Mouse (Mus musculus) stomach, embryonic 15.5 days (tissue): ENCODE data around the gene Eif2s1. TPM values are rescaled to one million over a fixed set of nuclear protein-coding genes. Genes with fewer than 3 reads are reported as not detected.

Source experiments
- ATAC-seq: fragments of 200-750 bp; cut with Nextera tagmentation; 2 replicates; pipeline ENCODE4 v1.8.0; 2017; ENCODE audit warnings: low read depth, moderate number of reproducible peaks, moderate TSS enrichment; ENCODE audit not compliant: insufficient read depth, low FRiP score
- H3K27ac ChIP-seq: fragments of 300-500 bp; sonication (generic); 2 replicates; pipeline ENCODE4 v1.5.1; 2015; ENCODE audit warnings: mild to moderate bottlenecking, inconsistent platforms
- H3K27me3 ChIP-seq: fragments of 300-500 bp; sonication (generic); replicated peaks from 2 replicates; pipeline ENCODE4 v1.6.1; 2015; ENCODE audit warnings: inconsistent platforms
- H3K36me3 ChIP-seq: fragments of 300-500 bp; sonication (generic); 2 replicates; pipeline ENCODE4 v1.6.1; 2015; ENCODE audit warnings: inconsistent platforms
- H3K4me1 ChIP-seq: fragments of 300-500 bp; sonication (generic); 2 replicates; pipeline ENCODE4 v1.6.1; 2015; ENCODE audit warnings: inconsistent platforms
- H3K4me2 ChIP-seq: fragments of 300-500 bp; sonication (generic); 2 replicates; pipeline ENCODE4 v1.6.1; 2015; ENCODE audit warnings: mild to moderate bottlenecking, inconsistent platforms
- H3K4me3 ChIP-seq: fragments of 300-500 bp; sonication (generic); replicated peaks from 2 replicates; pipeline ENCODE4 v1.5.1; 2015; ENCODE audit warnings: inconsistent platforms
- H3K9ac ChIP-seq: fragments of 300-500 bp; sonication (generic); 2 replicates; pipeline ENCODE4 v1.6.1; 2015; ENCODE audit warnings: inconsistent platforms
- H3K9me3 ChIP-seq: fragments of 300-500 bp; sonication (generic); 2 replicates; pipeline ENCODE4 v1.6.1; 2016; ENCODE audit warnings: inconsistent platforms
- WGBS: fragments of 180-500 bp; shearing (Covaris S2); methylation state at CpG from one replicate; pipeline ENCODE4 v1.1.7; 2015; 5-methylcytosine and 5-hydroxymethylcytosine counted together
- polyA plus RNA-seq: library from polyadenylated mRNA; unstranded; fragments of >200 nt; fragmentation: Nextera tagmentation; extraction: Ambion mirVana; gene quantifications from 2 replicates; pipeline ENCODE4 v1.2.1, GENCODE M21; 2015

The Eif2s1 gene
- 202 and 224 TPM in 2 replicates for polyA plus RNA-seq

- peaks cover 17% of the 10 kb centered on the region; the same call in 1 of the 2 replicates for H3K4me1 ChIP-seq
- peak; percentile 100 for ATAC-seq
- peak within 1 kb of the TSS; percentile 91 for H3K4me3 ChIP-seq
- H3K36me3 ChIP-seq, result no peaks in the 10 kb centered on the region; the same call in 1 of the 2 replicates
- no peaks in the 10 kb centered on the region for H3K27me3 ChIP-seq
- under 1% methylated on average over 55 of the region's 55 CpGs for WGBS
- H3K9ac ChIP-seq, result peak within 1 kb of the TSS; percentile 89
- no peaks in the 10 kb centered on the region for H3K9me3 ChIP-seq
- peak within 1 kb of the TSS; percentile 71 for H3K4me2 ChIP-seq
- peak within 1 kb of the TSS; percentile 92 for H3K27ac ChIP-seq
Observed at GRCm38 (mm10) chr12:78861496-78862253, at the start of gene Eif2s1, which contains the start of gene Atp6v1d. Gene Eif2s1 (plus strand): TSS chr12:78861819. Gene Atp6v1d (minus strand): TSS chr12:78861638.

GRCm38 (mm10) chr12:78814437-78814836 lies 47.2 kb upstream of the Eif2s1 start:
- Histone ChIP-seq H3K4me3 (no peak overlapping the region), H3K4me1 (no peaks in the 10 kb centered on the region), H3K27me3 (no peaks in the 10 kb centered on the region), H3K9ac (no peak overlapping the region), H3K4me2 (no peak overlapping the region), H3K9me3 (no peaks in the 10 kb centered on the region), H3K36me3 (no peaks in the 10 kb centered on the region; the same call in 1 of the 2 replicates), H3K27ac (no peak overlapping the region)
- ATAC-seq, result no peak

GRCm38 (mm10) chr12:78834496-78834895 lies 27.1 kb upstream of the Eif2s1 start:
- no peak overlapping the region for H3K4me2 ChIP-seq
- H3K9ac ChIP-seq, result no peak overlapping the region
- H3K36me3 ChIP-seq, result peaks cover 19% of the 10 kb centered on the region; the same call in 1 of the 2 replicates
- H3K27ac ChIP-seq, result no peak overlapping the region
- WGBS, result 91% methylated on average over 2 of the region's 2 CpGs
- no peak overlapping the region for H3K4me3 ChIP-seq
- ATAC-seq, result no peak
- H3K4me1 ChIP-seq, result no peaks in the 10 kb centered on the region
- H3K27me3 ChIP-seq, result no peaks in the 10 kb centered on the region
- H3K9me3 ChIP-seq, result no peaks in the 10 kb centered on the region

GRCm38 (mm10) chr12:78839906-78840305 lies 21.7 kb upstream of the Eif2s1 start:
- 83% methylated on average over 4 of the region's 4 CpGs for WGBS
- Histone ChIP-seq H3K36me3 (peaks cover 23% of the 10 kb centered on the region), H3K27me3 (no peaks in the 10 kb centered on the region), H3K9me3 (no peaks in the 10 kb centered on the region), H3K4me2 (no peak overlapping the region), H3K4me1 (no peaks in the 10 kb centered on the region), H3K9ac (no peak overlapping the region), H3K4me3 (no peak overlapping the region), H3K27ac (no peak overlapping the region)
- ATAC-seq, result no peak

GRCm38 (mm10) chr12:78842429-78842828 lies 19.2 kb upstream of the Eif2s1 start:
- no peaks in the 10 kb centered on the region for H3K4me1 ChIP-seq
- H3K4me3 ChIP-seq, result no peak overlapping the region
- H3K27me3 ChIP-seq, result no peaks in the 10 kb centered on the region
- no peak overlapping the region for H3K27ac ChIP-seq
- no peaks in the 10 kb centered on the region for H3K9me3 ChIP-seq
- H3K36me3 ChIP-seq, result peaks cover 22% of the 10 kb centered on the region
- WGBS, result 78% methylated on average over 1 of the region's 1 CpGs
- H3K9ac ChIP-seq, result no peak overlapping the region
- no peak overlapping the region for H3K4me2 ChIP-seq
- no peak for ATAC-seq

- Histone ChIP-seq H3K27ac (no peak overlapping the region), H3K9me3 (no peaks in the 10 kb centered on the region), H3K27me3 (no peaks in the 10 kb centered on the region), H3K36me3 (peaks cover 10% of the 10 kb centered on the region), H3K4me2 (no peak overlapping the region), H3K4me1 (no peaks in the 10 kb centered on the region), H3K9ac (no peak overlapping the region), H3K4me3 (no peak overlapping the region)
- WGBS, result 79% methylated on average over 4 of the region's 4 CpGs
- ATAC-seq, result no peak
Observed at GRCm38 (mm10) chr12:78848246-78848645, 13.4 kb upstream of the Eif2s1 start.

GRCm38 (mm10) chr12:78860921-78861495 lies 611 bp upstream of the Eif2s1 start:
- peak overlapping the region; percentile 71 for H3K4me2 ChIP-seq
- peak; percentile 5; the same call in 1 of the 2 replicates for ATAC-seq

GRCm38 (mm10) chr12:78862254-78862730 lies 673 bp downstream of the Eif2s1 start:
- Histone ChIP-seq H3K9me3 (no peaks in the 10 kb centered on the region), H3K27me3 (no peaks in the 10 kb centered on the region), H3K9ac (peak overlapping the region; percentile 89), H3K4me1 (peaks cover 17% of the 10 kb centered on the region; the same call in 1 of the 2 replicates), H3K36me3 (no peaks in the 10 kb centered on the region; the same call in 1 of the 2 replicates), H3K4me2 (peak overlapping the region; percentile 69), H3K27ac (peak overlapping the region; percentile 92), H3K4me3 (peak overlapping the region; percentile 91)
- under 1% methylated on average over 22 of the region's 22 CpGs for WGBS
- ATAC-seq, result no peak

More at GRCm38 (mm10) chr12:78860921-78861495, 611 bp upstream of the Eif2s1 start:
- Histone ChIP-seq H3K9ac (peak overlapping the region; percentile 53), H3K9me3 (no peaks in the 10 kb centered on the region), H3K27ac (peak overlapping the region; percentile 53), H3K27me3 (no peaks in the 10 kb centered on the region), H3K4me3 (peak overlapping the region; percentile 91), H3K36me3 (no peaks in the 10 kb centered on the region; the same call in 1 of the 2 replicates), H3K4me1 (peaks cover 17% of the 10 kb centered on the region; the same call in 1 of the 2 replicates)
- under 1% methylated on average over 30 of the region's 30 CpGs for WGBS

- Histone ChIP-seq H3K9me3 (no peaks in the 10 kb centered on the region), H3K4me1 (peaks cover 13% of the 10 kb centered on the region; the same call in 1 of the 2 replicates), H3K27ac (no peak overlapping the region), H3K4me3 (no peak overlapping the region), H3K27me3 (no peaks in the 10 kb centered on the region), H3K9ac (no peak overlapping the region), H3K4me2 (no peak overlapping the region), H3K36me3 (no peaks in the 10 kb centered on the region; the same call in 1 of the 2 replicates)
- no peak for ATAC-seq
- WGBS, result 91% methylated on average over 1 of the region's 1 CpGs
Observed at GRCm38 (mm10) chr12:78865434-78865833, 3.8 kb downstream of the Eif2s1 start.

- no peak for ATAC-seq
- Histone ChIP-seq H3K4me3 (no peak overlapping the region), H3K27me3 (no peaks in the 10 kb centered on the region), H3K9ac (no peak overlapping the region), H3K36me3 (no peaks in the 10 kb centered on the region; the same call in 1 of the 2 replicates), H3K4me2 (no peak overlapping the region), H3K9me3 (no peaks in the 10 kb centered on the region), H3K27ac (no peak overlapping the region), H3K4me1 (peaks cover 4% of the 10 kb centered on the region; the same call in 1 of the 2 replicates)
- 70% methylated on average over 1 of the region's 1 CpGs for WGBS
Observed at GRCm38 (mm10) chr12:78868115-78868514, 6.5 kb downstream of the Eif2s1 start.

GRCm38 (mm10) chr12:78874581-78874980 lies 13.0 kb downstream of the Eif2s1 start:
- Histone ChIP-seq H3K9ac (no peak overlapping the region), H3K4me3 (no peak overlapping the region), H3K27ac (no peak overlapping the region), H3K27me3 (no peaks in the 10 kb centered on the region), H3K9me3 (no peaks in the 10 kb centered on the region), H3K36me3 (peaks cover 19% of the 10 kb centered on the region), H3K4me2 (no peak overlapping the region), H3K4me1 (no peaks in the 10 kb centered on the region)
- no peak for ATAC-seq
- 94% methylated on average over 3 of the region's 3 CpGs for WGBS

GRCm38 (mm10) chr12:78890062-78890461 lies 28.4 kb downstream of the Eif2s1 start:
- WGBS, result 59% methylated on average over 1 of the region's 1 CpGs
- no peak for ATAC-seq
- no peaks in the 10 kb centered on the region for H3K9me3 ChIP-seq
- no peak overlapping the region for H3K4me2 ChIP-seq
- H3K27me3 ChIP-seq, result no peaks in the 10 kb centered on the region
- H3K9ac ChIP-seq, result no peak overlapping the region
- H3K4me1 ChIP-seq, result no peaks in the 10 kb centered on the region
- no peak overlapping the region for H3K27ac ChIP-seq
- H3K4me3 ChIP-seq, result no peak overlapping the region
- peaks cover 3% of the 10 kb centered on the region; the same call in 1 of the 2 replicates for H3K36me3 ChIP-seq
